Mouse (Mus musculus) heart, postnatal 0 days (tissue): ENCODE results near the gene Ptchd4. TPM values are rescaled to one million over a fixed set of nuclear protein-coding genes. Genes with fewer than 3 reads are reported as not detected.

Source experiments
- ATAC-seq: fragments of 200-750 bp; cut with Nextera tagmentation; 2 replicates; pipeline ENCODE4 v1.8.0; 2017; ENCODE audit warnings: low read depth, moderate number of reproducible peaks, moderate library complexity; ENCODE audit not compliant: insufficient read depth
- DNase-seq: peaks from one replicate; pipeline ENCODE4 v3.0.0-alpha.2; 2016; ENCODE audit warnings: low spot score
- H3K27ac ChIP-seq: fragments of 300-500 bp; sonication (generic); 2 replicates; pipeline ENCODE4 v1.5.1; 2014; ENCODE audit warnings: low read depth, mild to moderate bottlenecking
- H3K27me3 ChIP-seq: fragments of 300-500 bp; sonication (generic); 2 replicates; pipeline ENCODE4 v1.6.1; 2014; ENCODE audit warnings: low read length, mixed read lengths; ENCODE audit not compliant: control insufficient read depth, insufficient read depth
- H3K36me3 ChIP-seq: fragments of 300-500 bp; sonication (generic); replicated peaks from 2 replicates; pipeline ENCODE4 v1.6.1; 2014; ENCODE audit warnings: low read length, mixed read lengths; ENCODE audit not compliant: control insufficient read depth, insufficient read depth
- H3K4me1 ChIP-seq: fragments of 300-500 bp; sonication (generic); 2 replicates; pipeline ENCODE4 v1.6.1; 2014; ENCODE audit warnings: antibody characterized with exemption; ENCODE audit not compliant: control insufficient read depth, insufficient read depth
- H3K4me2 ChIP-seq: fragments of 300-500 bp; sonication (generic); 2 replicates; pipeline ENCODE4 v1.6.1; 2014; ENCODE audit warnings: low read depth, mild to moderate bottlenecking, low read length, moderate library complexity
- H3K4me3 ChIP-seq: fragments of 300-500 bp; sonication (generic); 2 replicates; pipeline ENCODE4 v1.5.1; 2014; ENCODE audit warnings: low read depth, low read length
- H3K9ac ChIP-seq: fragments of 300-500 bp; sonication (generic); replicated peaks from 2 replicates; pipeline ENCODE4 v1.6.1; 2014; ENCODE audit warnings: low read depth, low read length, mixed read lengths
- H3K9me3 ChIP-seq: fragments of 300-500 bp; sonication (generic); replicated peaks from 2 replicates; pipeline ENCODE4 v1.6.1; 2016; ENCODE audit warnings: low read length; ENCODE audit not compliant: control insufficient read depth
- CTCF ChIP-seq: IDR thresholded peaks from 2 replicates; pipeline ENCODE4 v1.5.1; 2016; ENCODE audit warnings: antibody characterized with exemption, control low read depth, low read depth
- EP300 ChIP-seq: IDR thresholded peaks from 2 replicates; pipeline ENCODE4 v1.6.1; 2016; ENCODE audit warnings: antibody characterized with exemption, low read depth
- WGBS: fragments of 180-500 bp; shearing (Covaris S2); extraction: QIAGEN DNeasy Blood & Tissue Kit; methylation state at CpG from one replicate; pipeline ENCODE4 v1.1.7; 2014; 5-methylcytosine and 5-hydroxymethylcytosine counted together
- polyA plus RNA-seq: library from polyadenylated mRNA; unstranded; fragments of >200 nt; fragmentation: Nextera tagmentation; extraction: Ambion mirVana; gene quantifications from 2 replicates; pipeline ENCODE4 v1.2.1, GENCODE M21; 2015
- total RNA-seq: library from RNA; depleted of rRNA; stranded (reverse); fragments of >200 nt; gene quantifications from 2 replicates; pipeline ENCODE4 v1.2.3, GENCODE M21; 2014; ENCODE audit warnings: low replicate concordance

Ptchd4 gene
- total and polyA plus RNA-seq, 2 experiments from 2014 or later, result not detected

DNA sequence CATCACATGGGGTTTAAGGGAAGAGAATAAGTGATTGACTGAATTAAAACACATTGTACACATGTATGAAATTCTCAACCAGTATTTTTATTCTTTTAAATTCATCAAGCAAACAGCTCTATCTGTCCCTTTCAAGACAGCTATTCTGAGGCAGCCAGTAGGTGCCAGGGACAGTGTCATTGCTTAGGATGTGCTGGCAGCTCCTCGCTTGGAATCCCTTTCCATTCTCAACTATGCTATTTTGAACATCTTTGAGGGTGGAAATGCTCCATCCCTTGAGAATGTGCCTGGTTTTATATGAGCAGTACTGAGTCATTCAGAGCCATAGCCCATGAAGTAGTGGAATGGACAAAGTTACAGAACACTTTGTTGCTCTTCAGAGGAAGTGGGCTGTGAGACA is 112.2 kb downstream of the Ptchd4 start:
- WGBS, result 56% methylated on average over 1 of the region's 1 CpGs
- Histone ChIP-seq H3K4me1 (no peaks in the 10 kb centered on the region), H3K4me3 (no peak overlapping the region), H3K27ac (no peak overlapping the region), H3K9me3 (no peaks in the 10 kb centered on the region), H3K4me2 (no peak overlapping the region), H3K36me3 (no peaks in the 10 kb centered on the region), H3K27me3 (no peaks in the 10 kb centered on the region), H3K9ac (no peak overlapping the region)
- ATAC-seq (no peak), DNase-seq (no peak)
- TF ChIP-seq CTCF (no peak), EP300 (no peak)

- WGBS, result 77% methylated on average over 2 of the region's 2 CpGs
- Histone ChIP-seq H3K36me3 (no peaks in the 10 kb centered on the region), H3K9me3 (no peaks in the 10 kb centered on the region), H3K27me3 (no peaks in the 10 kb centered on the region), H3K27ac (no peak overlapping the region), H3K4me3 (no peak overlapping the region), H3K9ac (no peak overlapping the region), H3K4me2 (no peak overlapping the region), H3K4me1 (no peaks in the 10 kb centered on the region)
- no peak for ATAC-seq
- TF ChIP-seq CTCF (no peak), EP300 (no peak)
- no peak for DNase-seq
Measured at GRCm38 (mm10) chr17:42430380-42430779, 114.6 kb downstream of the Ptchd4 start.

- Histone ChIP-seq H3K4me3 (no peak overlapping the region), H3K4me1 (no peaks in the 10 kb centered on the region), H3K27ac (no peak overlapping the region), H3K4me2 (no peak overlapping the region), H3K9ac (no peak overlapping the region), H3K36me3 (no peaks in the 10 kb centered on the region), H3K9me3 (no peaks in the 10 kb centered on the region), H3K27me3 (no peaks in the 10 kb centered on the region)
- WGBS, result 72% methylated on average over 2 of the region's 2 CpGs
- DNase-seq, result no peak
- TF ChIP-seq EP300 (no peak), CTCF (no peak)
- ATAC-seq, result no peak
Measured at GRCm38 (mm10) chr17:42452235-42452634, 136.5 kb downstream of the Ptchd4 start.

- ATAC-seq (no peak), DNase-seq (no peak)
- H3K4me1 ChIP-seq, result no peaks in the 10 kb centered on the region
- no peak for TF ChIP-seq CTCF
- no peak for TF ChIP-seq EP300
- no peak overlapping the region for H3K27ac ChIP-seq
- no peaks in the 10 kb centered on the region for H3K36me3 ChIP-seq
- no peak overlapping the region for H3K4me2 ChIP-seq
- H3K4me3 ChIP-seq, result no peak overlapping the region
- H3K27me3 ChIP-seq, result no peaks in the 10 kb centered on the region
- H3K9ac ChIP-seq, result no peak overlapping the region
- 45% methylated on average over 2 of the region's 2 CpGs for WGBS
- no peaks in the 10 kb centered on the region for H3K9me3 ChIP-seq
Measured at GRCm38 (mm10) chr17:42456441-42456840, 140.7 kb downstream of the Ptchd4 start.

- Histone ChIP-seq H3K27ac (no peak overlapping the region), H3K4me2 (no peak overlapping the region), H3K9me3 (no peaks in the 10 kb centered on the region), H3K27me3 (no peaks in the 10 kb centered on the region), H3K4me3 (no peak overlapping the region), H3K4me1 (no peaks in the 10 kb centered on the region), H3K36me3 (no peaks in the 10 kb centered on the region), H3K9ac (no peak overlapping the region)
- no peak for TF ChIP-seq CTCF
- no peak for TF ChIP-seq EP300
- ATAC-seq (no peak), DNase-seq (no peak)
Measured at GRCm38 (mm10) chr17:42462726-42463125, 147.0 kb downstream of the Ptchd4 start.

DNA sequence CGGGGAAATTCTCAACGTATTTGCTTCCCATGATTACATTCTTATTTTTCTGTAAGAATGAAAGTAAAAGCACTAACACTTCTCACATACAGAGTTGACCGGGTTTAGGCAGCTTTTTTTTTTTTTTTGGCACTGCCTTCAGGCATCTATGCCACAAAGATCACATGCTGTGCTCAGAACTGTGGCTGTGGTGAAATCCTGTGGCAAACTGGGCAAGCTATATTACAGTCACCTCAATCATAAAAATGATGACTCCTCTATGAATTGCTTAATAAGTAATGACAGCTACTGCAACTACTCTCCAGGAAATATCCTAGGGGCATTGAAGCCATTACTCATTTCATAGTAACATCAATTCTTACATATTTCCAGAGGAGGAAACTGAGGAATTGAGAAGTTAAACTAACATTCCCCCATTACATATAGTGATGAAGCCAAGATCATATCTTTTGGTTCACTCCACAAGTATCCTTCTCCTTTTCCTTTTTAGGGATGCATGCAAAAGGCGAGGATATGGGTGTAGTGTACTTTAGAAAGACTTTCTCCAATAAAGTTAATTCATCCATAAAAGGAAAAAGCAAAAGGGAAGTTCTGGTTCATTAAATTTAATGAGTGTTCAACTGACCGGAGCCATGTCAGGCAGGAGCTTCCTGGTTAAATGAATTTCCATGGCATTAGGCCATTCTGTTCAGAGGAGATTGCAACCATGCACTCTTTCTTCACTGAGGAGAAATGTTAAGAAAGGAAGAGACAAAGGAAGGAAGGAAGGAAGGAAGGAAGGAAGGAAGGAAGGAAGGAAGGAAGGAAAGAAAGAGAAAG is 164.6 kb downstream of the Ptchd4 start:
- ATAC-seq, result no peak
- Histone ChIP-seq H3K36me3 (no peaks in the 10 kb centered on the region), H3K27me3 (no peaks in the 10 kb centered on the region), H3K4me2 (no peak overlapping the region), H3K4me3 (no peak overlapping the region), H3K4me1 (no peaks in the 10 kb centered on the region), H3K9ac (no peak overlapping the region), H3K27ac (no peak overlapping the region), H3K9me3 (no peaks in the 10 kb centered on the region)
- 72% methylated on average over 5 of the region's 5 CpGs for WGBS
- no peak for DNase-seq
- TF ChIP-seq CTCF, result no peak
- TF ChIP-seq EP300, result no peak
